Mouse (Mus musculus): ENCODE data around the gene Pex19.

The Pex19 gene

GRCm38 (mm10) chr1:172133535-172133934 is 7.0 kb downstream of the Pex19 start:
- no peak for DNase-seq (ENCODE audit: low spot score in 2 of 2)

GRCm38 (mm10) chr1:172134072-172134471 is 7.5 kb downstream of the Pex19 start:
- DNase-seq (ENCODE audit: low spot score in 2 of 2): no peak

GRCm38 (mm10) chr1:172140160-172140559 is 13.6 kb downstream of the Pex19 start:
- DNase-seq (ENCODE audit: low spot score in 2 of 2): no peak

GRCm38 (mm10) chr1:172140825-172141224 is 14.3 kb downstream of the Pex19 start:
- DNase-seq (ENCODE audit: low spot score in 2 of 2): no peak

- no peak for DNase-seq (ENCODE audit: low spot score in 2 of 2)
These were observed 15.0 kb downstream of the Pex19 start for GRCm38 (mm10) chr1:172141529-172141928.

GRCm38 (mm10) chr1:172143570-172143969 is 17.0 kb downstream of the Pex19 start:
- DNase-seq (ENCODE audit: low spot score in 2 of 2): peak in 1 of 2 experiments; percentile 34

- peak; percentile 94 to 98 for DNase-seq (ENCODE audit: low spot score in 2 of 2)
These were observed 21.3 kb downstream of the Pex19 start, which contains the start of gene Dcaf8 for GRCm38 (mm10) chr1:172147835-172148278. TSS of gene Dcaf8 (plus strand) at chr1:172148084.

- peak; percentile 33 to 45 for DNase-seq (ENCODE audit: low spot score in 2 of 2)
These were observed 21.9 kb downstream of the Pex19 start for GRCm38 (mm10) chr1:172148279-172148954.

GRCm38 (mm10) chr1:172148955-172149815 is 22.6 kb downstream of the Pex19 start:
- DNase-seq (ENCODE audit: low spot score in 2 of 2): no peak

- no peak for DNase-seq (ENCODE audit: low spot score in 2 of 2)
These were observed 28.0 kb downstream of the Pex19 start for GRCm38 (mm10) chr1:172154536-172154935.

GRCm38 (mm10) chr1:172155518-172155917 is 29.0 kb downstream of the Pex19 start:
- DNase-seq (ENCODE audit: low spot score in 2 of 2): no peak

GRCm38 (mm10) chr1:172159970-172160369 is 33.4 kb downstream of the Pex19 start:
- DNase-seq (ENCODE audit: low spot score in 2 of 2): no peak

- no peak for DNase-seq (ENCODE audit: low spot score in 2 of 2)
These were observed 34.0 kb downstream of the Pex19 start for GRCm38 (mm10) chr1:172160508-172160907.

- DNase-seq (ENCODE audit: low spot score in 2 of 2): no peak
These were observed 35.5 kb downstream of the Pex19 start for GRCm38 (mm10) chr1:172162009-172162408.

- DNase-seq (ENCODE audit: low spot score in 2 of 2): no peak
These were observed 36.4 kb downstream of the Pex19 start for GRCm38 (mm10) chr1:172162959-172163358.

GRCm38 (mm10) chr1:172167911-172168310 is 41.4 kb downstream of the Pex19 start:
- no peak for DNase-seq (ENCODE audit: low spot score in 2 of 2)

- no peak for DNase-seq (ENCODE audit: low spot score in 2 of 2)
These were observed 43.3 kb downstream of the Pex19 start for GRCm38 (mm10) chr1:172169809-172170208.

- DNase-seq (ENCODE audit: low spot score in 2 of 2): no peak
These were observed 45.8 kb downstream of the Pex19 start for GRCm38 (mm10) chr1:172172381-172172780.

- no peak for DNase-seq (ENCODE audit: low spot score in 2 of 2)
These were observed 46.6 kb downstream of the Pex19 start for GRCm38 (mm10) chr1:172173181-172173580.

GRCm38 (mm10) chr1:172177791-172178190 is 51.2 kb downstream of the Pex19 start:
- no peak for DNase-seq (ENCODE audit: low spot score in 2 of 2)

- no peak for DNase-seq (ENCODE audit: low spot score in 2 of 2)
These were observed 52.5 kb downstream of the Pex19 start for GRCm38 (mm10) chr1:172179102-172179501.

GRCm38 (mm10) chr1:172180881-172181280 is 54.3 kb downstream of the Pex19 start:
- no peak for DNase-seq (ENCODE audit: low spot score in 2 of 2)

GRCm38 (mm10) chr1:172181777-172182176 is 55.2 kb downstream of the Pex19 start:
- DNase-seq (ENCODE audit: low spot score in 2 of 2): no peak
